Mouse (Mus musculus): ENCODE measurements at regions not wholly inside any gene's neighbourhood (a gene's known extent, or its start where the extent isn't known, plus 50 kb on each side); places are given as distances from the start of the nearest gene placed in this dataset.

DNA sequence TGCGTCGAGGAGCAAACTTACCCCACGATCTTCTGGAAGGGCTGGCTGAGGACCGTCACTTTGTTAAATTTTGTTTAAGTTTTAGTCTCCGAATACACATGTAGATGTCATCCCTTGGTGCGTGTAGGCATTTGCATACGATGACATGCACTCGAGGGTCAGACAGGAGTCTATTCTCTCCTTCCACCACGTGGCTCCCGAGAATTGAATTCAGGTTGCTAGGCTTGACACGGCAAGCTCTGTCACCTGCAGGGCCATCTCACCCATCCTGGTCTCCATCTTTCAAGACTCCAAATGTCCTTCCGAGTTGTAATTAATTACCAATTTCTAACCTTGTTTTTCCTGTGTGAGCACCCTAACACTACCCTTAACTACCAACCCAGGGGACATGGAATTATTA, 52.7 kb upstream of the Ppara start:
- TF ChIP-seq POLR2A (IDR thresholded peaks at IDR 0.05; ENCODE audit: low read depth, low read length), result no peak
- no peak for TF ChIP-seq CTCF (IDR thresholded peaks at IDR 0.05; ENCODE audit: extremely low read depth, insufficient read depth, insufficient read length, insufficient replicate concordance)

Data from spleen, adult 2 months (tissue).